Mouse (Mus musculus) left cerebral cortex, adult 18-20 months (tissue): ENCODE data around the gene Fuz. TPM values are rescaled to one million over a fixed set of nuclear protein-coding genes. Genes with fewer than 3 reads are reported as not detected.

Experiments used
- DNase-seq, 2 experiments: peaks; one replicate each; pipeline ENCODE4 v3.0.0; 2021 to 2022; ENCODE audit warnings: low spot score in 2 of 2, mixed read lengths in 1 of 2
- microRNA-seq, 2 experiments: library from miRNA; unstranded; fragments of <30 nt; microRNA quantifications; one replicate each; pipeline ENCODE4 v1.2.0; 2021
- total RNA-seq, 2 experiments: library from RNA; stranded (reverse); gene quantifications; 2 replicates each; pipeline ENCODE4 v1.2.3; 2021

Gene Fuz
- total RNA-seq, 2 experiments from 2014 or later, result 22.2 to 24.2 TPM

DNA sequence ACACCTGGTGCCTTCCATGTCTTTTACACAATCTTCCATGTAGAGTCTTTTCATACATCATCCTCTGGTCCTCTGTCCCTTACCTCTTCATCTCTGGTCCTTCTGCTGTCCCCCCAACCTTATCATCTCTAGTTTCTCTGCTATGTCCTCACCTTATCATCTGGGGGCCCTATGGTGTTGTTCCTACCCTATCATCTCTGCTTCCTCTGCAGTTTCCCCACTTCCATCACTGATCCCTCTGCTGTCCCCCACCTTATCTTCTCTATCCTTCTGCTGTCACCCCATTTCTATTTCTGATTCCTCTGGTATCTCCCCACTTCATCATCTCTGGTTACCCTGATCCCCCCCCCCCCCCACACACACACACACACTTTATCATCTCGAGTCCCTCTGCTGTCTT, 32.7 kb downstream of the Fuz start:
- DNase-seq, result no peak

- peak; percentile 99 to 100 for DNase-seq
These were observed 33.6 kb downstream of the Fuz start, which contains the start of gene Ap2a1 for GRCm38 (mm10) chr7:44929204-44930151. Gene Ap2a1, minus strand, starts transcription at chr7:44929496.

GRCm38 (mm10) chr7:44938680-44939079, 42.8 kb downstream of the Fuz start:
- DNase-seq, result no peak

- DNase-seq, result no peak
These were observed 47.0 kb downstream of the Fuz start, which contains the start of gene Tsks for GRCm38 (mm10) chr7:44942904-44943303. Gene Tsks, plus strand, starts transcription at chr7:44943204.

GRCm38 (mm10) chr7:44949922-44950321, 54.0 kb downstream of the Fuz start:
- DNase-seq, result no peak

DNA sequence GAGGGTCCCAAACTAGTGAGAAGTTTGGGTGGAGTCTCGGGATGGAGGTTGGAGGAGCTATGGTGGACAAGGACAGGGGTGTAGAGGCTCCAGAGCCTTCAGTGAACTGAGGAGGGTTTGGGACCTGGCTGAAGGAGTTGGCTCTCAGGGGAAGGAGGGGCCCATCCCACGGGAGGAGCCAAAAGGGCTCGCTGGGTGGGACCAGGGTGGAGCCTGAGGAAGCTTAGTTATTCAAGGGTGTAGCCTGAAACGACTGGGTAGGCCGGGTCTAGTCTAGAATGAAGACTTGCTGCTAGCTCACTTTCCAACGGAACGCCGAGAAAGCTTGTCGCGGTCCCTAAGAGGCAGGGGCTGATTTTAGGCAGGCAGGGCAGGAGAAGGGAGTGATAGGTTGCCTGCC, 56.1 kb downstream of the Fuz start:
- DNase-seq, result no peak

Small RNA genes lying within 50 kb of the gene (microRNA-seq; reads per million reads assigned to microRNA genes)
- gene Mir707, result 0 reads per million in 2 experiments

Other genes with a start within 250 kb of the Fuz start
- gene Myh14, start 225.2 kb upstream of the Fuz start, total RNA-seq, result 10 to 100 TPM; 22.4 to 24.4 TPM
- not detected for gene Izumo2, start 187.3 kb upstream of the Fuz start, total RNA-seq
- 10 to 100 TPM; 25.5 to 26.5 TPM for gene Vrk3, start 147.7 kb upstream of the Fuz start, total RNA-seq
- under 1 TPM; 0.23 to 0.89 TPM for gene Zfp473, start 145.0 kb upstream of the Fuz start, total RNA-seq
- 10 to 100 TPM; 33.0 to 38.1 TPM for gene Nup62, start 80.0 kb upstream of the Fuz start, total RNA-seq
- 1 to 10 TPM; 1.8 to 2.3 TPM for gene Il4i1, start 79.7 kb upstream of the Fuz start, total RNA-seq
- gene Atf5, start 79.4 kb upstream of the Fuz start, total RNA-seq, result 10 to 100 TPM; 21.2 to 27.8 TPM
- 10 to 100 TPM; 67.9 to 70.1 TPM for gene Akt1s1, start 47.1 kb upstream of the Fuz start, total RNA-seq
- 10 to 100 TPM; 70.4 to 89.3 TPM for gene Tbc1d17, start 47.0 kb upstream of the Fuz start, total RNA-seq
- 10 to 100 TPM; 27.1 to 27.7 TPM for gene Pnkp, start 38.9 kb upstream of the Fuz start, total RNA-seq
- gene Ptov1, start 26.3 kb upstream of the Fuz start, total RNA-seq, result 100 to 1,000 TPM; 280 to 295 TPM
- 10 to 100 TPM; 85.9 to 94.9 TPM for gene Med25, start 3.4 kb upstream of the Fuz start, total RNA-seq
- 100 to 1,000 TPM; 328 to 355 TPM for gene Ap2a1, start 33.4 kb downstream of the Fuz start, total RNA-seq
- gene Tsks, start 47.1 kb downstream of the Fuz start, total RNA-seq, result 1 to 10 TPM; 1.7 to 3.0 TPM
- 10 to 100 TPM; 98.3 to 98.4 TPM for gene Cpt1c, start 78.8 kb downstream of the Fuz start, total RNA-seq
- gene Prmt1, start 90.5 kb downstream of the Fuz start, total RNA-seq, result 100 to 1,000 TPM; 174 to 178 TPM
- 10 to 100 TPM; 35.2 to 41.9 TPM for gene Irf3, start 101.6 kb downstream of the Fuz start, total RNA-seq
- 1 to 10 TPM; 2.8 to 3.8 TPM for gene Bcl2l12, start 102.6 kb downstream of the Fuz start, total RNA-seq
- gene Scaf1, start 120.3 kb downstream of the Fuz start, total RNA-seq, result 100 to 1,000 TPM; 159 to 163 TPM
- gene Rras, start 121.9 kb downstream of the Fuz start, total RNA-seq, result 10 to 100 TPM; 10.0 to 14.5 TPM
- gene Prr12, start 156.8 kb downstream of the Fuz start, total RNA-seq, result 10 to 100 TPM; 63.3 to 67.5 TPM
- 10 to 100 TPM; 51.9 to 59.7 TPM for gene Nosip, start 166.3 kb downstream of the Fuz start, total RNA-seq
- gene Prrg2, start 166.6 kb downstream of the Fuz start, total RNA-seq, result 1 to 10 TPM; 6.2 to 9.2 TPM
- gene Rcn3, start 196.1 kb downstream of the Fuz start, total RNA-seq, result 1 to 10 TPM; 5.9 to 6.0 TPM
- gene Fcgrt, start 207.8 kb downstream of the Fuz start, total RNA-seq, result 10 to 100 TPM; 19.6 to 20.1 TPM
- gene Rps11, start 228.4 kb downstream of the Fuz start, total RNA-seq, result 100 to 1,000 TPM; 474 to 479 TPM
- 100 to 1,000 TPM; 712 to 811 TPM for gene Rpl13a, start 232.7 kb downstream of the Fuz start, total RNA-seq
- gene Gm45713, start 240.2 kb downstream of the Fuz start, total RNA-seq, result not detected
- 1 to 10 TPM; 8.4 to 9.7 TPM for gene Flt3l, start 240.4 kb downstream of the Fuz start, total RNA-seq